Mouse (Mus musculus) heart, embryonic 10.5 days (tissue): ENCODE measurements around the gene Olfr603. TPM values are rescaled to one million over a fixed set of nuclear protein-coding genes. Genes with fewer than 3 reads are reported as not detected.
"Not testable (repeated sequence)": the region's sequence is repeated elsewhere in the genome, so short reads cannot be mapped to it uniquely, and the experiment has no call there.

Experiments used
- DNase-seq: peaks from one replicate; pipeline ENCODE4 v3.0.0-alpha.2; 2017; ENCODE audit warnings: low spot score
- H3K27ac ChIP-seq: fragments of 300-500 bp; sonication (generic); 2 replicates; pipeline ENCODE4 v1.5.1; 2016; ENCODE audit warnings: mild to moderate bottlenecking
- H3K27me3 ChIP-seq: fragments of 300-500 bp; sonication (generic); 2 replicates; pipeline ENCODE4 v1.6.1; 2016; ENCODE audit warnings: mild to moderate bottlenecking; ENCODE audit not compliant: poor library complexity, insufficient read depth, severe bottlenecking
- H3K36me3 ChIP-seq: fragments of 300-500 bp; sonication (generic); 2 replicates; pipeline ENCODE4 v1.6.1; 2016; ENCODE audit warnings: mild to moderate bottlenecking, moderate library complexity
- H3K4me1 ChIP-seq: fragments of 300-500 bp; sonication (generic); 2 replicates; pipeline ENCODE4 v1.6.1; 2016; ENCODE audit warnings: mild to moderate bottlenecking
- H3K4me3 ChIP-seq: fragments of 300-500 bp; sonication (generic); 2 replicates; pipeline ENCODE4 v1.5.1; 2016; ENCODE audit warnings: mild to moderate bottlenecking, moderate library complexity
- H3K9me3 ChIP-seq: fragments of 300-500 bp; sonication (generic); 2 replicates; pipeline ENCODE4 v1.6.1; 2016; ENCODE audit warnings: mild to moderate bottlenecking, moderate library complexity
- WGBS: fragments of 180-500 bp; shearing (Covaris S2); methylation state at CpG from one replicate; pipeline ENCODE4 v1.1.7; 2016; 5-methylcytosine and 5-hydroxymethylcytosine counted together
- microRNA-seq: library from miRNA; unstranded; fragments of <30 nt; microRNA quantifications from one replicate; pipeline ENCODE4, GENCODE M21; 2017
- polyA plus RNA-seq: library from polyadenylated mRNA; unstranded; fragments of >200 nt; fragmentation: Nextera tagmentation; extraction: Ambion mirVana; gene quantifications from 2 replicates; pipeline ENCODE4 v1.2.1, GENCODE M21; 2016

Gene Olfr603
- polyA plus RNA-seq, result not detected in 2 replicates

- H3K9me3 ChIP-seq, result no peaks in the 10 kb centered on the region
- DNase-seq, result no peak
- H3K4me3 ChIP-seq, result no peak within 1 kb of the TSS
- H3K4me1 ChIP-seq, result no peaks in the 10 kb centered on the region
- H3K27me3 ChIP-seq, result no peaks in the 10 kb centered on the region
- no peaks in the 10 kb centered on the region for H3K36me3 ChIP-seq
- H3K27ac ChIP-seq, result no peak within 1 kb of the TSS
Measured at GRCm38 (mm10) chr7:103386077-103386476, at the start of gene Olfr603. Gene Olfr603 (minus strand): TSS chr7:103386177.

GRCm38 (mm10) chr7:103414772-103415171, 28.8 kb upstream of the Olfr603 start, which contains the start of gene Usp17lc:
Gene Usp17lc (plus strand): TSS chr7:103415072.
- DNase-seq, result not testable (repeated sequence)

GRCm38 (mm10) chr7:103406521-103407055, 20.6 kb upstream of the Olfr603 start:
- not testable (repeated sequence) for H3K36me3 ChIP-seq, H3K4me3 ChIP-seq, H3K9me3 ChIP-seq, H3K27me3 ChIP-seq, DNase-seq, H3K4me1 ChIP-seq, H3K27ac ChIP-seq
- WGBS, result 72% methylated on average over 3 of the region's 3 CpGs

More at GRCm38 (mm10) chr7:103414772-103415171, 28.8 kb upstream of the Olfr603 start, which contains the start of gene Usp17lc:
- H3K4me3 ChIP-seq, H3K27ac ChIP-seq, H3K27me3 ChIP-seq, H3K36me3 ChIP-seq, H3K4me1 ChIP-seq, H3K9me3 ChIP-seq: not testable (repeated sequence)
- WGBS, result 67% methylated on average over 1 of the region's 1 CpGs

- Histone ChIP-seq H3K4me3 (no peak overlapping the region), H3K27me3 (no peaks in the 10 kb centered on the region), H3K4me1 (no peaks in the 10 kb centered on the region), H3K36me3 (no peaks in the 10 kb centered on the region), H3K9me3 (no peaks in the 10 kb centered on the region), H3K27ac (no peak overlapping the region)
- DNase-seq, result no peak
- 19% methylated on average over 1 of the region's 1 CpGs for WGBS
Measured at GRCm38 (mm10) chr7:103398981-103399380, 13.0 kb upstream of the Olfr603 start.

- DNase-seq, result no peak
- Histone ChIP-seq H3K27ac (no peak overlapping the region), H3K4me3 (no peak overlapping the region), H3K36me3 (no peaks in the 10 kb centered on the region), H3K9me3 (no peaks in the 10 kb centered on the region), H3K4me1 (no peaks in the 10 kb centered on the region), H3K27me3 (no peaks in the 10 kb centered on the region)
Measured at GRCm38 (mm10) chr7:103397758-103398157, 11.8 kb upstream of the Olfr603 start.

GRCm38 (mm10) chr7:103362555-103362954, 23.4 kb downstream of the Olfr603 start, which contains the start of gene Olfr601:
Gene Olfr601 (minus strand): TSS chr7:103362655.
- Histone ChIP-seq H3K27ac (no peak within 1 kb of the TSS), H3K27me3 (no peaks in the 10 kb centered on the region), H3K4me3 (no peak within 1 kb of the TSS), H3K36me3 (no peaks in the 10 kb centered on the region), H3K9me3 (no peaks in the 10 kb centered on the region), H3K4me1 (no peaks in the 10 kb centered on the region)
- DNase-seq, result no peak
- 72% methylated on average over 1 of the region's 1 CpGs for WGBS

GRCm38 (mm10) chr7:103349569-103349968, 36.4 kb downstream of the Olfr603 start, which contains the start of gene Olfr600:
Gene Olfr600 (minus strand): TSS chr7:103349669.
- no peaks in the 10 kb centered on the region for H3K36me3 ChIP-seq
- DNase-seq, result no peak
- H3K4me1 ChIP-seq, result no peaks in the 10 kb centered on the region
- H3K27me3 ChIP-seq, result no peaks in the 10 kb centered on the region
- H3K9me3 ChIP-seq, result no peaks in the 10 kb centered on the region
- no peak within 1 kb of the TSS for H3K27ac ChIP-seq
- H3K4me3 ChIP-seq, result no peak within 1 kb of the TSS

GRCm38 (mm10) chr7:103335617-103336016, 50.4 kb downstream of the Olfr603 start, which contains the start of gene Olfr599:
Gene Olfr599 (plus strand): TSS chr7:103335917.
- WGBS, result 79% methylated on average over 1 of the region's 1 CpGs
- Histone ChIP-seq H3K36me3 (no peaks in the 10 kb centered on the region), H3K27me3 (no peaks in the 10 kb centered on the region), H3K4me3 (no peak within 1 kb of the TSS), H3K9me3 (no peaks in the 10 kb centered on the region), H3K4me1 (no peaks in the 10 kb centered on the region), H3K27ac (no peak within 1 kb of the TSS)
- DNase-seq, result no peak

Small RNA genes within 50 kb of the gene (microRNA-seq; reads per million reads assigned to microRNA genes)
- gene Gm25774, result not detected

Other genes with a start within 250 kb of the Olfr603 start
- not detected in 2 replicates for gene Olfr588-ps1, start 245.3 kb downstream of the Olfr603 start, polyA plus RNA-seq
- gene Olfr589, start 229.8 kb downstream of the Olfr603 start, polyA plus RNA-seq, result not detected in 2 replicates
- gene Olfr591, start 207.8 kb downstream of the Olfr603 start, polyA plus RNA-seq, result not detected in 2 replicates
- not detected in 2 replicates for gene Olfr592, start 201.4 kb downstream of the Olfr603 start, polyA plus RNA-seq
- gene Olfr593, start 174.3 kb downstream of the Olfr603 start, polyA plus RNA-seq, result not detected in 2 replicates
- not detected in 2 replicates for gene Olfr594, start 169.2 kb downstream of the Olfr603 start, polyA plus RNA-seq
- gene Usp17ld, start 133.7 kb downstream of the Olfr603 start, polyA plus RNA-seq, result not detected in 2 replicates
- not detected in 2 replicates for gene Olfr596, start 80.5 kb downstream of the Olfr603 start, polyA plus RNA-seq
- not detected in 2 replicates for gene Olfr597, start 69.9 kb downstream of the Olfr603 start, polyA plus RNA-seq
- gene Olfr598, start 62.6 kb downstream of the Olfr603 start, polyA plus RNA-seq, result not detected in 2 replicates
- not detected in 2 replicates for gene Olfr599, start 50.3 kb downstream of the Olfr603 start, polyA plus RNA-seq
- not detected in 2 replicates for gene Olfr600, start 36.5 kb downstream of the Olfr603 start, polyA plus RNA-seq
- not detected in 2 replicates for gene Olfr601, start 23.5 kb downstream of the Olfr603 start, polyA plus RNA-seq
- not detected in 2 replicates for gene Usp17lc, start 28.9 kb upstream of the Olfr603 start, polyA plus RNA-seq
- not detected in 2 replicates for gene Olfr605, start 59.3 kb upstream of the Olfr603 start, polyA plus RNA-seq
- gene Olfr606, start 62.9 kb upstream of the Olfr603 start, polyA plus RNA-seq, result not detected in 2 replicates
- not detected in 2 replicates for gene Olfr607, start 78.0 kb upstream of the Olfr603 start, polyA plus RNA-seq
- 0.14 TPM in 1 of 2 replicates, not detected in the other for gene Olfr608, start 83.7 kb upstream of the Olfr603 start, polyA plus RNA-seq
- not detected in 2 replicates for gene Olfr609, start 111.9 kb upstream of the Olfr603 start, polyA plus RNA-seq
- not detected in 2 replicates for gene Olfr610, start 125.9 kb upstream of the Olfr603 start, polyA plus RNA-seq
- not detected in 2 replicates for gene Olfr611, start 134.7 kb upstream of the Olfr603 start, polyA plus RNA-seq
- gene Olfr612, start 156.5 kb upstream of the Olfr603 start, polyA plus RNA-seq, result not detected in 2 replicates
- gene Olfr613, start 161.9 kb upstream of the Olfr603 start, polyA plus RNA-seq, result not detected in 2 replicates
- not detected in 2 replicates for gene Olfr615, start 169.9 kb upstream of the Olfr603 start, polyA plus RNA-seq
- not detected in 2 replicates for gene Olfr616, start 183.0 kb upstream of the Olfr603 start, polyA plus RNA-seq
- not detected in 2 replicates for gene Olfr617, start 186.9 kb upstream of the Olfr603 start, polyA plus RNA-seq
- not detected in 2 replicates for gene Olfr618, start 203.9 kb upstream of the Olfr603 start, polyA plus RNA-seq
- not detected in 2 replicates for gene Olfr619, start 214.4 kb upstream of the Olfr603 start, polyA plus RNA-seq
- not detected in 2 replicates for gene Olfr620, start 226.4 kb upstream of the Olfr603 start, polyA plus RNA-seq